Mouse (Mus musculus) heart, postnatal 10 days (tissue): ENCODE measurements around the gene Dhx30. TPM values are rescaled to one million over a fixed set of nuclear protein-coding genes. Genes with fewer than 3 reads are reported as not detected.
A peak's percentile ranks its signal among the peaks of the same experiment; 100 is the strongest.
"Not testable (repeated sequence)": the region's sequence is repeated elsewhere in the genome, so short reads cannot be mapped to it uniquely, and the experiment has no call there.

Source experiments
- DNase-seq, 2 experiments: peaks; one replicate each; pipeline ENCODE4 v3.0.0; 2021
- intact Hi-C: fragments of 180-260 bp; cut with DNase I; formaldehyde crosslinking; loops from one replicate; pipeline ENCODE4 v1.15.1; 2025
- total RNA-seq, 2 experiments: library from RNA; stranded (reverse); gene quantifications; 2 replicates each; pipeline ENCODE4 v1.2.3; 2021

The Dhx30 gene
- total RNA-seq, result 10 to 100 TPM; 67.7 to 78.4 TPM

DNA sequence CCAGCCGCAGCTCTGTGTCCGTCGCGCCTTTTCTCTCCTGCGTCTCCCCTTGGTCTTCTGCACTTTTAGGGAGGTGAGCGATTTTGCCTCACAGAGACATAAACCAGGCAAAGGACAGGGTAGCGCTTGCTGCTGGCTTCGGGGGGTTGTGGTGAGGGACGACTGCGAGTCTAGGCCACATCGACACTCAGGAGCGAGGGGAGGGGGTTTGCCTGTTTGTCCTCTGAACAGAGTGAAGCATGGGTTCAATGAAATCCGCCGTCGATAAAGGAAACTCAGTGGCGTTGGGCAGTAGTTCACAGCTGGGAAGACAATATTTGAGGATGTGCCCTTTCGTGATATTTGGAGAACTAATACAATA, at the start of gene Dhx30:
Dhx30 (minus strand) TSS at position 52 of the 361 bp plus-strand sequence.
- intact Hi-C loops, result loop anchor here (1.0 kb wide), 1 partner anchor 14 kb away; no protein-coding TSS in a partner anchor
- no peak for DNase-seq

DNA sequence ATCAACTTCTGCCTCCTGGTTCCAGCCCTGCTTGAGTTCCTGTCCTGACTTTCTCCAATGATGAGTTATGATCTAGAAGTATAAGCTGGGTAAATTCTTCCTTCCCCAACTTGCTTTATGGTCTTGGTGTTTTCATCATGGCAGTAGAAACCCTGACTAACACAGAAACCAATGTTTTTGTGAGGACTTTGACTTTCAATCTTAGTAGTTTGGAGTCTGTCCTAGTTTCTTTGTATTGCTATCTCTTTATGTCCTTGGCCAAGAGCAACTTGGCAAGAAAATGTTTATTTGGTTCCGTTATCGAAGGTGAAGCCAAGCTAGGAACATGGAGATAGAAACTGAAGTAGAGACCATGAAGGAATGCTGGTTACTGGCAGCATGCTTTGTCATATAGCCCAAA, 45.4 kb upstream of the Dhx30 start:
- DNase-seq, result peak in 1 of 2 experiments; percentile 18
- intact Hi-C loops, result no loop called here

DNA sequence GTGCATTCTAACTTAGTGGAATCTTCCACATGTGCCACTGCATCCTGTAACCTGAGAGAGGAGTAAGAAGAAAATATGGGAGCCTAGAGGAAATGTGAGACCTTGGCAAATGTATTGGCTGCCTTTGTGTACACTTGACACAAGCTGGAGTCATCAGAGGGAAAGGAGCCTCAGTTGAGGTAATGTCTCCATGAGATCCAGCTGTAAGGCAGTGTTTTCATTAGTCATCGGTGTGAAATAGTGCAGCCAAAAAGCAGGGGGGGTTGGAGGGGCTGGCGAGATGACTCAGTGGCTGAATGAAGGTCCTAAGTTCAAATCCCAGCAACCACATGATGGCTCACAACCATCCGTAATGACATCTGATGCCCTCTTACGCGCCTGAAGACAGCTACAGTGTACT, 44.8 kb upstream of the Dhx30 start:
- DNase-seq, result no peak
- intact Hi-C loops, result no loop called here

DNA sequence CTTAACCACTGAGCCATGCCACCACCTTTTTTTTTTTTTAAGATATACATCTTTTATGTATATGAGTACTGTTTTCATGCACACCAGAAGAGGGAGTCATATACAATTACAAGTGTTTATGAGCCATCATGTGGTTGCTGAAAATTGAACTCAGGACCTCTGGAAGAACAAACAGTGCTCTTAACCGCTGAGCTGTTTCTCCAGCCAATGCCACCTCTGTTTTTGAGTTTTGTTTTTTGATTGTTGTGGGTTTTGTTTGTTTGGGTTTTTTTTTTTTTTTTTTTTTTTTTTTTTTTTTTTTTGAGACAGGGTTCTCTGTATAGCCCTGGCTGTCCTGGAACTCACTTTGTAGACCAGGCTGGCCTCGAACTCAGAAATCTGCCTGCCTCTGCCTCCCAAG, 42.9 kb upstream of the Dhx30 start:
- intact Hi-C loops, DNase-seq: not testable (repeated sequence)

DNA sequence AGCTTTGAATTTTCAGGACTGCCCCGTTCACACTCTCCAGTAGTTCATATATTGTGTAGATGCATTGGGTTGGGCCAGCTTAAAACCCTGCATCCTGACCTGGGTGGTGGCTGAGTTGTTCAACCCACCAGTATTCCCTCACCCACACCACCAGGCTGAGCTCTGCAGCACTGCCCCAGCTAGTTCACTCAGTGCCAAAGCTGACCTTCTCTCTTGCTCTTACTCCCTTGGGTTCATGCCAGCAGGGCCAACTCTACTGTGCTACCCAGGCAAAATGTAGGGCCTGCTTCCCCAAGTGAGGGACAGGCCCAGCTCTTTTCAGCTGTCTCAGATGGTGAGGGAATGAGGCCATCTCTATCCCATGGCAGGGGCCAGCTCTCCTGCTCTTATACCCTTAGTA, 41.4 kb upstream of the Dhx30 start:
- intact Hi-C loops, result no loop called here
- DNase-seq, result peak in 1 of 2 experiments; percentile 12

DNA sequence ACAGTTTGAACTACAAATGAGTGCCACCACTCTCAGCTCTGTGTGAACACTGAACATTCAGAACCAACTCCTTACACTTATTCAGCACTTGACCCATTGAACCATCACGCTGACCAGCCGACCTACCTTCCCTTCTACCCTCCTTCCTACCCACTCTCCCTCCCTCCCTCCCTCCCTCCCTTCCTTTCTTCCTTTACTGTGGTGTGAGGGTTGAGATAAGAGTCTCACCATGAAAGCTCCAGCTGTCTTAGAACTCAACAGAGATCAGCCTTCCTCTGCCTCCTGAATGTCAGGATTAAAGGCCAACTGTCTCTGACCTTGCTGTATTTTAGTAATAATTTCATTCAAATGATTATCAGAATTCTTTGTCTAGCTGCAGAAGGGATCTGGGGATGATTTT, 31.0 kb upstream of the Dhx30 start:
- no peak for DNase-seq
- intact Hi-C loops, result no loop called here

DNA sequence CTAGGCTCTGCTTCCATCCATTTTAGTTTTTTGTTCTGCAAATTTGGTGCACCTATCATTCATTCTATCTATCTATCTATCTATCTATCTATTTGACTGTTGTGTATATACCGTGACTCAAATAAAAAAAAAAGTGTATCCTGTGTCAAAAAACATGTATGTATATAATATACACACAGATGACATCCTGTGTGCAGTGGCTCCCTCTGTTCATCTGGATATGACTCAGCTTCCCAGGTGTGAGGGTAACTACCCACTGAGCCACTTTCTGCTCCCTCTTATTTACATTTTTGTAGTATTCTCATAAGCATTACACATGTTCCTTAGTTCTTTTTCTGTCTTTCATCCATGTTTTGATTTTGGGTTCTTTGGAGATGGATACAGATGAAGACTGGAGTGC, 24.5 kb upstream of the Dhx30 start:
- intact Hi-C loops, result no loop called here
- DNase-seq, result no peak

DNA sequence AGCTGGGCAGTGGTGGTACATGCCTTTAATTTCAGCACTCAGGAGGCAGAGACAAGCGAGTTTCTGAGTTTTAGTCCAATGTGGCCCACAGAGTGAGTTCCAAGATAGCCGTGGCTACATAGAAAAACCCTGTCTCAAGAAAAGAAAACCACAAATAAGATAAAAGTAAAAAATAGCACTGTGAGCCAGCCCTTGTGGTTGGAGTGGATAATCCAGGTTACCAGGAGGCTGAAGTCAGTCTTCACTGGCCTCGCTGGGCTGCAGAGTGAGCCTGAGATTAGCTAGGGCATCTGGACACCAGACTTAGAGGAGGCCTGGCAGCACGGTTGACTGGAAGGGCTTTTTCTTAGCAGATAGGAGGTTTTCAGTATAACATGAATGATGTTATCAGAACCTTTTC, 21.5 kb upstream of the Dhx30 start:
- DNase-seq, result no peak
- intact Hi-C loops, result no loop called here

DNA sequence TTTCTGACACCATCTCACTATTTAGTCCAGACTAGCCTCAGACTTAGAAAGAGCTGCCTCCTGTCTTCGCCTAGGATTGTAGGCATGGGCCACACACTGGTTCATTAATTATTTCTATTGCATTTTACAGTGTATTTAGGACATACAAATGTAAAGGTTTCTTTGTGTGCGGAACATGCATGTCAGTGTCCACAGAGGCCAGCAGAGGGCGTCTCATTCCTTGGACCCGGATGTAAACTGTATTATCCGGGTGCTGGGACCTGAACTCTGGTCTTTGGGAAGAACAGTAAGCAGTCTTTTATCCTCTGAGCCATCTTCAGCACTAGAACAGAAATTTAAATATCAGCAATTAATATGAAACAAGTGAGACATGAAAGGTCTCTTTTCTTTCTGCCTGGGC, 16.5 kb upstream of the Dhx30 start:
- intact Hi-C loops, result no loop called here
- no peak for DNase-seq

DNA sequence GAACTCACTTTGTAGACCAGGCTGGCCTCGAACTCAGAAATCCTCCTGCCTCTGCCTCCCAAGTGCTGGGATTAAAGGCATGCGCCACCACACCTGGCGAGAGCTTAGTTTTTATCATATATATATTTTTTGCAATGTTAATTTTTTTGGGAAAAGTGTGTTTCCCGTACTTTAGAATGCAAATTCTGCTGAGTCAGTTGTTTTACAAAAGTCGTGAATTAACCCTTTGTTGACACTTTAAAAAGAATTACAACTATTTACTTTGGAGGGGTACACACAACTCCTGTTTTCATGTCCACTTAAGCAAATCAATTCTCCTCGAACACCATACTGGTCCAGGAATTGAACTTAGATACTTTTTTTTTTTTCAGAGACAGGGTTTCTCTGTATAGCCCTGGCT, 15.3 kb upstream of the Dhx30 start:
- intact Hi-C loops, result no loop called here

DNA sequence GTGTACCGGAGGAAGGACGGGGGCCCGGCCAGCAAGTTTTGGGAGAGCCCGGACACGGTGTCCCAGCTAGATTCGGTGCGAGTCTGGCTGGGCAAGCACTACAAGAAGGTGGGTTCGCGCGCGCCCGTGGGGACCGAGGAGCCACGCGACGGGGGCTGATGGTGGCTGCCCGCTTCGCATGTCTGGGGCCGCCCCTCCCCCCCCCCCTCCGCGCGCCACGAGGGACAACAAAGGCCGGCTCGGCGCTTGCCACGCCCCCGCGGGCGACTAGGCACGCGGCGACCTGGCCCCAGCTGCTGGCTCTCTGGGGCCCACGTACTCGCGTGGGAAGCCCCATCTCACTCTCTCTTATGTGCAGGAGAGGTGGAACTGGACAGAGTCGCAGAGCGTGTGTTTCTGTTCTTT, 14.6 kb upstream of the Dhx30 start:
- no peak for DNase-seq
- intact Hi-C loops, result no loop called here

More for the DNA sequence above, 15.3 kb upstream of the Dhx30 start:
- no peak for DNase-seq

DNA sequence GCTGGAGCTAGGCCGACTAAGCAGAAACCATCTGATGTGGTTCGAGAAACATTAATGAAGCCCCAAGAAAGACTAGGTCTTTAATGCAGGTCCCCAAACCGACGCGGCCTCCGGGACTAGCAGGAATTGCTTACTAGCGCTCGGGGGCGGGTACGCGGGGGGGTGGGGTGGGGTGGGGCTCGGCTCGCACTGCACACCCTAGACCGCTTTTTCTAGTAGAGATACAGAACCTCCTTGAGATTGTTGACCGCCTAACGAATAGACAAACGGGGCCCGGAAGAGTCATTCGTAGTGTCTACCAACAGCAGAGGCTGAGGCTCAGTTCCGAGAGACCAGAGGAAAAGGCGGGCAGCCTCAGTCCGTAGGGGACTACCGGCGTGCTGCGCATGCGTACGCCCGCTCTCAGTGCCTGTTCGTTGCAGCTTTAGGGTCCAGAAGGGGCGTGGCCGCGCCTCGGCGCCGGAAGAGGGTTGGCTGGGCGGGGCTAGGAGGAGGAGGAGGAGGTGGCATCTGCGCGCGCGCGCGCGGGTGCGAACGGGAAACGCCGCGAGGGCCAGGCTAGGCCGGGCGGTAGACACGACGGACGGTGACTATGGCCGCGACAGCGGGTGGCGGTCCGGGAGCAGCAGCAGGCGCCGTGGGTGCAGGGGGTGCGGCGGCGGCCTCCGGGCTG, 14.0 kb upstream of the Dhx30 start:
- intact Hi-C loops, result loop anchor here (1.0 kb wide), 1 partner anchor 14 kb away; the partner anchor contains the start of genes Dhx30 and Smarcc1
- peak; percentile 100 for DNase-seq

DNA sequence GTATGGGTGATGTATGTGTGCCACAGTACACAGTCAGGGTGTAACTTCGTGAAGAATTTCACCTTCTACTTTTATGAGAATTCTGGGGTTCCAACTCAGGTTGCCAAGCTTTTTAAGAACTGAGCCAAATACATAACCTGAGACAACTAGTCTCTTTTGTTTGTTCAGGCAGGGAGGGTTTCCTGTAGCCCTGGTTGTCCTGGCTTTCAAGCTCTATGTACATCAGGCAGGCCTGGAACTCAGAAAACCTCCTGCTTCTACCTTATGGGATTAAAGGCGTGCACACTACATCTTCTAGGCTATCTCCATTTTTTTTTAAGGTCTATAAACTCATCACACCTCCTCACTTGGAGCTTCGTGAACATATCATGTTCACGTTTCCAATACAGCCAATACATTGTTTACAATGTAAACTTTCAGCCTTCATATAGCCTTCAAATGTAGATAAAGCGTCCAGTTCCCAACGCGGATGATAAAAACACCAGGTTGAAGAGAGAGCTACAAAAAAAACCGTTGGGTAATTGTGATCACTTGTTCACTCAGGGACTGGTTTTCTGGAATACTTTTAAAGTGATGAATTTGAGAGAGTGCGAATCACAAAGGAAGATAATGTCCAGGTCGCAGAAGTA, 13.4 kb upstream of the Dhx30 start:
- peak in 1 of 2 experiments; percentile 6 for DNase-seq
- intact Hi-C loops, result loop anchor here (1.0 kb wide), 1 partner anchor 14 kb away; the partner anchor contains the start of genes Dhx30 and Smarcc1

DNA sequence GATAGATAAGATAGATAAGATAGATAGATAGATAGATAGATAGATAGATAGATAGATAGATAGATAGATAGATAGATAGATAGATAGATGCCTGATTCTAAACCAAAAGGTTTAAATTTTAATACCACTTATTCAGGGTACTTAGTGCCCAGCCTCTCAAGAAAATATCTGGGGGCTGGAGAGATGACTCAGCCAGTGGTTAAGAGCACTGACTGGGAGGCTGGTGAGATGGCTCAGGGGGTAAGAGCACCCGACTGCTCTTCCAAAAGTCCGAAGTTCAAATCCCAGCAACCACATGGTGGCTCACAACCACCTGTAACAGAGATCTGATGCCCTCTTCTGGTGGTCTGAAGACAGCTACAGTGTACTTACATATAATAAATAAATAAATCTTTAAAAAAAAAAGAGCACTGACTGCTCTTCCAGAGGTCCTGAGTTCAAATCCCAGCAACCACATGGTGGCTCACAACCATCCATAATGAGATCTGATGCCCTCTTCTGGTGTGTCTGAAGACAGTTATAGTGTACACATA, 6.4 kb upstream of the Dhx30 start:
- intact Hi-C loops, DNase-seq: not testable (repeated sequence)

DNA sequence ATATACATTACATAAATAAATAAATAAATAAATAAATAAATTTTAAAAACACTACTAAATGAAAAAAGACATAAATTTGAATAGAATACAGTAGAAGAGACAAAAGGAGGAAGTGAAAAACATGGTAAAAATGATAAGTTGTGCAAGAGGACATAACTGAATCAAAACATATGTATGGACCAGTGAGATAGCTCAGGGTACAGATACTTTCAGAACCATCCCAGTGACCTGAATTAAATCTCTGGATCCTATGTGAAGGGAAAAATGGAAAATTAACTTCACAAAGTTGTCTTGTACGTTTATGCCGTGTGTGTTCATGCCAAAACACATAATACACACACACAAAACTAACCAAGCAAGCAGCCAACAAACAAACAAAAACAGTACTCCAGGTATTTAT, 5.7 kb upstream of the Dhx30 start:
- no peak for DNase-seq
- intact Hi-C loops, result no loop called here

DNA sequence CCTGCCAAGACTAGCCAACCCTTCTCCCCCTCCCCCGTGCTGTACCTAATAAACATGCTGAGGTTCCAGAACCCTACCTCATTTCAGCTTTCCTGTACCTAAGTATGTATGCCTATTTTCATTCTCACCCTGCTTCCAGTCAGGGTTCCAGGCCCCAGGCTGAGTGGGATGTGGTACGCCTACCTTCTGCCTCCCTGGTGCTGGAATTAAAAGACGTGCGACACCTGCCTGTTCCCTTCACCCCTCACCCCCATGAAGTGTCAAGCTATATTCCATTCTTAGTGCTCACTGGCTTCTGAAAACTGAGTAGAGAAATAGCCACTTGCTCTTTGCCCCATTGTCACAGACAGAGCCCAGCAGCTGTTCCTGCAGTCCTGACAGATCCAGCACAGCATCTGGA, 3.8 kb upstream of the Dhx30 start:
- no peak for DNase-seq
- intact Hi-C loops, result no loop called here

DNA sequence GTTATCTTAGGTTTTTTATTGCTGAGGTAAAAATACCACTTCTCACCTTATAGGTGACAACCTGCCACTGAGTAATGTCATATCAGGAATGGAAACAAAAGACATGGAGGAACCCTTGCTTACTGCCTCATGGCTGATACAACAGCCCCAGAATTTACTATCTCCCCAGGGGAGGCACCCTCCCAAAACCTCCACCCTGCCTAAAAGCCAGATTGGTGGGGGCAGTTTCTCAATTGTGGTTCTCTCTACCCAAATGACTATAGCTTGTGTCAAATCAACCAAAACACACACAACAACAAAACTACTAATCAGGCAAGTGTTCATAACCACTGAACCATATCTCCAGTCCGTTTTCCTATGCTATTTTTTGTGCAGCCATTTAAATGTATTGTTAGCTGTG, 619 bp upstream of the Dhx30 start:
- intact Hi-C loops, result no loop called here
- DNase-seq, result peak in 1 of 2 experiments; percentile 5

DNA sequence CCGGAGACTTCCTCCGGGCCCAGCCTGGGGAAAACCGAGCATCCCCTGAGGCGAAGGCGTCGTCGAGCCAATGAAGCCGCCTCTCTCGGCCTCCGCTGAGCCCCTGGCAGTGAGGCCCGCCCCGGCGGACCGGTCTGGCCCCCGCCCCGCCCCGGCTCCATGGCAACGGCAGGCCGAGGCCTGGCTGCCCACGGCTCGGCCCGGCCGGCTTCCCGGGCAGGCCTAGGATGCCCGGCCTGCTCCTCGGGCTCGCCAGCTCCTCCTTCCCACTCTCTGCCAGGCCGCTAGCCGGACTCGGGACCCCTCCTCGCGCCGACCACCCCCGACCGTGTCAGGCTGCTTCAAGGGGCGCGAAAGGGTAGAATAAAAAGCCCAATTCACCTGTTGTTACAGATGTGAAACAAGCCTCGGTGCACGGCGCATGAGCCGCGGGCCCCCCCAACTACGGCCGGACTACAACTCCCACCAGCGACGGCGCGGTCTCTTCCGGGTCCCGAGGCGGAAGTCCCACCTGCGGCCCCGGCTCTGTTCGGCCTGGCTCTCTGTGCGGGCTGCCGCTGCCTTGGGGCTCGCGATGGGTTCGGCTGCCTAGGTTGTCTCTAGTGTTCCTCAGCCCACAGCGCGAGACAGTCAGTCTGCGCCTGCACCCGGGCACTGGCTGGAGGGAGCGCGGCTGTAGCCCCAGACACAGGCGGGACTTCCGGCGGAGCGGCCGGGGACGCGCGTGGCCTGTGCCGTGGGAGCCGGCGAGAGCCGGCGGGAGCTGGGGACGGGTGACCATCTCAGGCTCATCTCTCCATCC, 452 bp downstream of the Dhx30 start, which contains the start of gene Smarcc1:
Smarcc1 (plus strand) TSS at position 732 of the 802 bp plus-strand sequence.
- intact Hi-C loops, result loop anchor here (1.0 kb wide), 1 partner anchor 14 kb away; no protein-coding TSS in a partner anchor

DNA sequence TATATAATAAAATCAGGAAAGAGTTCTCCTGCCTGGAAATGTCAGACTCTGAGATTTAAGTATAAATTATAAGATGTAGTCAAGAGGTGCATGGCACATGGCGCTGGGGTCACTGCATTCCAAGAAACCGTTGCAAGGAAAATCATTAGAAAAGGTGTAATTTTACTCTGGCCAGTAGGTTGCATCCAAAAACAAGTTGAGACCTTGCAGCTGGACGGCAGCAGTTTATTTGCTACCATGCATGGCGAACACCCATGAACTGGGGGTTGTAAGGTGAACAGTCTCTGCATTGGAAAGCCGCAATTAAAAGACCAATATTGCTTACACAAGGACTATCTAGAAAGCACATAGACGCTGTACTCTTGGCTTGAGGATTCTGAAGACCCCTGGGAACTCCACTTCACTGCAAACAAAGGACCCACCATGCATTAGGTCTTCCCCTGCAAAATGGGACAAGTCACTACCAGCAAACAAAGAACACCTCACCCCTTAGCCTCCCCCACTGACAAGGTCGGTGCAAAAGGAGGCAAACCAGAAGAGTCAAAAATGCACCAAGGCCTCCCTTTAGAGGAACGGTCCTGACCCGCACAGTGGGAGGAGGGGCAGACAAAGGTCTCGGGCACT, 1.2 kb downstream of the Dhx30 start:
- DNase-seq, result peak in 1 of 2 experiments; percentile 2
- intact Hi-C loops, result no loop called here

More for the DNA sequence above, 452 bp downstream of the Dhx30 start, which contains the start of gene Smarcc1:
- peak; percentile 93 for DNase-seq
